Mouse (Mus musculus): ENCODE measurements around the gene BC005624.
A peak's percentile ranks its signal among the peaks of the same experiment; 100 is the strongest.

Gene BC005624

GRCm38 (mm10) chr2:30927844-30928628 is 54.0 kb downstream of the BC005624 start:
- peak; percentile 26 to 31 for DNase-seq

GRCm38 (mm10) chr2:30927151-30927781 is 54.7 kb downstream of the BC005624 start:
- no peak for DNase-seq

GRCm38 (mm10) chr2:30926381-30926780 is 55.6 kb downstream of the BC005624 start:
- no peak for DNase-seq

GRCm38 (mm10) chr2:30925181-30925580 is 56.8 kb downstream of the BC005624 start:
- no peak for DNase-seq

- no peak for DNase-seq
These were observed 58.9 kb downstream of the BC005624 start for GRCm38 (mm10) chr2:30923099-30923498.

Data from thymus, adult 18-20 months (tissue).